Mouse (Mus musculus) adrenal gland, postnatal 14 days (tissue): ENCODE measurements around the gene Rasgef1b. TPM values are rescaled to one million over a fixed set of nuclear protein-coding genes. Genes with fewer than 3 reads are reported as not detected.

Experiments
- DNase-seq: peaks from one replicate; pipeline ENCODE4 v3.0.0; 2021; ENCODE audit warnings: mixed read lengths
- total RNA-seq: library from RNA; stranded (reverse); gene quantifications from 2 replicates; pipeline ENCODE4 v1.2.3, GENCODE M21; 2021

The Rasgef1b gene
- total RNA-seq, 1 experiment from 2014 or later: 14.3 TPM

- DNase-seq: no peak
These were observed 360.2 kb downstream of the Rasgef1b start for GRCm38 (mm10) chr5:99368615-99369014.

- DNase-seq: no peak
These were observed 368.3 kb downstream of the Rasgef1b start for GRCm38 (mm10) chr5:99360531-99360930.

GRCm38 (mm10) chr5:99359251-99359650 is 369.6 kb downstream of the Rasgef1b start:
- no peak for DNase-seq

GRCm38 (mm10) chr5:99354640-99355132 is 374.2 kb downstream of the Rasgef1b start:
- DNase-seq: no peak

- DNase-seq: peak; percentile 22
These were observed 378.8 kb downstream of the Rasgef1b start for GRCm38 (mm10) chr5:99350030-99350429.

- peak; percentile 81 for DNase-seq
These were observed 380.5 kb downstream of the Rasgef1b start for GRCm38 (mm10) chr5:99348257-99348849.

GRCm38 (mm10) chr5:99342527-99342926 is 386.3 kb downstream of the Rasgef1b start:
- no peak for DNase-seq

GRCm38 (mm10) chr5:99340311-99340989 is 388.4 kb downstream of the Rasgef1b start:
- no peak for DNase-seq

- peak; percentile 85 for DNase-seq
These were observed 389.1 kb downstream of the Rasgef1b start for GRCm38 (mm10) chr5:99339790-99340189.

GRCm38 (mm10) chr5:99338826-99339225 is 390.0 kb downstream of the Rasgef1b start:
- no peak for DNase-seq

GRCm38 (mm10) chr5:99336427-99336826 is 392.4 kb downstream of the Rasgef1b start:
- DNase-seq: peak; percentile 15

- no peak for DNase-seq
These were observed 394.8 kb downstream of the Rasgef1b start for GRCm38 (mm10) chr5:99334017-99334416.

- DNase-seq: peak; percentile 81
These were observed 396.8 kb downstream of the Rasgef1b start for GRCm38 (mm10) chr5:99332021-99332420.

GRCm38 (mm10) chr5:99329065-99329464 is 399.8 kb downstream of the Rasgef1b start:
- DNase-seq: no peak

- DNase-seq: no peak
These were observed 401.8 kb downstream of the Rasgef1b start for GRCm38 (mm10) chr5:99327019-99327418.

GRCm38 (mm10) chr5:99325301-99325700 is 403.6 kb downstream of the Rasgef1b start:
- DNase-seq: no peak

GRCm38 (mm10) chr5:99320783-99321182 is 408.1 kb downstream of the Rasgef1b start:
- no peak for DNase-seq

- DNase-seq: no peak
These were observed 430.9 kb downstream of the Rasgef1b start for GRCm38 (mm10) chr5:99297939-99298338.

GRCm38 (mm10) chr5:99296348-99296747 is 432.5 kb downstream of the Rasgef1b start:
- DNase-seq: no peak

GRCm38 (mm10) chr5:99292287-99292851 is 436.5 kb downstream of the Rasgef1b start:
- peak; percentile 37 for DNase-seq

GRCm38 (mm10) chr5:99291084-99291830 is 437.6 kb downstream of the Rasgef1b start:
- DNase-seq: no peak

GRCm38 (mm10) chr5:99288262-99288661 is 440.6 kb downstream of the Rasgef1b start:
- no peak for DNase-seq
